Mouse (Mus musculus): ENCODE results near the gene Pfkfb3.
A peak's percentile ranks its signal among the peaks of the same experiment; 100 is the strongest.

Pfkfb3 gene

GRCm38 (mm10) chr2:11501301-11502254 is 52.3 kb downstream of the Pfkfb3 start:
- DNase-seq: peak; percentile 93

GRCm38 (mm10) chr2:11500666-11501065 is 53.2 kb downstream of the Pfkfb3 start:
- no peak for DNase-seq

- no peak for DNase-seq
Observed at GRCm38 (mm10) chr2:11496601-11497031, 57.3 kb downstream of the Pfkfb3 start.

- peak; percentile 22 for DNase-seq
Observed at GRCm38 (mm10) chr2:11494841-11495255, 59.0 kb downstream of the Pfkfb3 start.

- no peak for DNase-seq
Observed at GRCm38 (mm10) chr2:11492855-11493254, 61.0 kb downstream of the Pfkfb3 start.

- no peak for DNase-seq
Observed at GRCm38 (mm10) chr2:11491471-11491870, 62.4 kb downstream of the Pfkfb3 start.

- DNase-seq: no peak
Observed at GRCm38 (mm10) chr2:11490554-11490953, 63.3 kb downstream of the Pfkfb3 start.

GRCm38 (mm10) chr2:11483226-11483625 is 70.7 kb downstream of the Pfkfb3 start:
- no peak for DNase-seq

- no peak for DNase-seq
Observed at GRCm38 (mm10) chr2:11482364-11482763, 71.5 kb downstream of the Pfkfb3 start.

GRCm38 (mm10) chr2:11478960-11479359 is 74.9 kb downstream of the Pfkfb3 start:
- DNase-seq: no peak

- no peak for DNase-seq
Observed at GRCm38 (mm10) chr2:11475316-11475715, 78.6 kb downstream of the Pfkfb3 start.

GRCm38 (mm10) chr2:11464661-11465099 is 89.2 kb downstream of the Pfkfb3 start:
- DNase-seq: no peak

- no peak for DNase-seq
Observed at GRCm38 (mm10) chr2:11460976-11461375, 92.9 kb downstream of the Pfkfb3 start.

GRCm38 (mm10) chr2:11458494-11458893 is 95.4 kb downstream of the Pfkfb3 start:
- DNase-seq: no peak

GRCm38 (mm10) chr2:11457904-11458303 is 96.0 kb downstream of the Pfkfb3 start:
- DNase-seq: no peak

GRCm38 (mm10) chr2:11448711-11449110 is 105.2 kb downstream of the Pfkfb3 start:
- no peak for DNase-seq

- DNase-seq: no peak
Observed at GRCm38 (mm10) chr2:11447865-11448264, 106.0 kb downstream of the Pfkfb3 start.

- no peak for DNase-seq
Observed at GRCm38 (mm10) chr2:11445722-11446121, 108.2 kb downstream of the Pfkfb3 start.

GRCm38 (mm10) chr2:11441864-11442263 is 112.0 kb downstream of the Pfkfb3 start:
- no peak for DNase-seq

GRCm38 (mm10) chr2:11438231-11438954 is 115.5 kb downstream of the Pfkfb3 start:
- DNase-seq: no peak

- no peak for DNase-seq
Observed at GRCm38 (mm10) chr2:11436353-11436752, 117.5 kb downstream of the Pfkfb3 start.

- no peak for DNase-seq
Observed at GRCm38 (mm10) chr2:11433353-11433752, 120.5 kb downstream of the Pfkfb3 start.

- peak; percentile 55 for DNase-seq
Observed at GRCm38 (mm10) chr2:11429538-11429937, 124.3 kb downstream of the Pfkfb3 start.

GRCm38 (mm10) chr2:11428621-11429020 is 125.3 kb downstream of the Pfkfb3 start:
- DNase-seq: no peak

All from kidney, adult 18-20 months (tissue).